Mouse (Mus musculus): ENCODE measurements around the gene Ift46. TPM values are rescaled to one million over a fixed set of nuclear protein-coding genes. Genes with fewer than 3 reads are reported as not detected.
A peak's percentile ranks its signal among the peaks of the same experiment; 100 is the strongest.

Ift46 gene
- total RNA-seq, 1 experiment from 2014 or later = 40.8 TPM

DNA sequence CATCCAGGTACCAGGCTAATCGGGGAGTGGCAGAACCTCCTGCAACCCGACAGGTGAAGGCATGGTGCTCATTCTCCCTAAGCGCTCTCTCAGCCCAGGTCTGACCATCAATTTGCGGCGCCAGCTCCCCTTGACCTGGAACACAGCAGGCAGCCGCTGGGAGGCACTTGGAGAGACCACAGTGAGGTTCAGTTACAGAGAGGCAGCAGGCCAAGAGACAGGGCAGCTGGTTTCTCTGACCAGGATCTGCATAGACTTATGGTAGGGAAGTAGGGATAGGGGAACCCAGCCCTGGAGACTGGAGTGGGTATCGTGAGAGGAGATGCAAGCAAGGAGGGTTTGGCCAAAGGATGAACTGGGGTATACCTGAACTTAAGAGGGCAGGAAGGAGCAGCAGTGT lies 30.6 kb downstream of the Ift46 start:
- no peak for ATAC-seq (replicated peaks in 1 of 2; ENCODE audit: insufficient read depth in 1 of 2, low FRiP score in 2 of 2, low TSS enrichment in 1 of 2, low read depth in 1 of 2, poor library complexity in 2 of 2, severe bottlenecking in 2 of 2)

DNA sequence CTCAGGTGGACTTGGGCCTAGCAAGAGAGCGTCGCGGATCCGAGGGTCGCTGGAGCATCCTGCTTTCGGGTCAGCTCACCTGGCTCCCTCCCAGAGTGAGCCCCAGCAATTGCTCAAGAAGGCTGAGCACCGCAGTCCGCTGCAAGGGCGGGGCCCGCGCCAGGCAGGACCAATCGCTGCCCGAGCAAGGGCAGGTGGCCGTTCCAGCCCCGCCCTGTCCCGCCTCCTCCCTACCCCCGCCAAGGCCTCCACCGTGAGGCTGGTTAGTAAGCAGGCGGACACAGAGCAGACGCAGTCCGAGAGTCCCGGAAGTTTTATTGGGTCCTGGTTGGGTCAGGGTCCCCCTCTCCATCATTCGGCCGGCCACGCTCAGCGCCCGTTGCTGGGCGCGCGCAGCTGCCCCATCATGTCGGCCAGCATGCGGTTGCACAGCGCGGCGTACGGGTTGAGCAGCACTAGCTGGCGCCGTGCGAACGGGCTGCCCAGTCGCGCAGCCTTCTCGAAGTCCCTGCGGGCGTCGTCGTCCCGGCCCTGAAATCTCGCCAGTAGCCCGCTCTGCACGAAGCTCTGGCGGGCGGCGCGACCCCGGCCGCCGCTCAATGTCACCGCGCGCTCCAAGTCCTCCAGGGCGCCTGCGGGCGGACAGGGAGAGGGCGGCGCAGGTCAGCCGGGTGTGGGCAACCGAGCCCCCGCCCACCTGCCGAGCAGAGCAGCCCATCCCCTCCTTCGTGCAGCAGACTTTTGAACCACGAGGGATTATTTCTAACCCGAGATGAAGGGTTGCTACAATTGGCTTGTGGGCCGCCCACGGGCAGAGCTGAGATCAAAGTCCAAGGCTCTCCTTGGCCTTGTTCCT lies 31.6 kb downstream of the Ift46 start, which contains the start of gene Tmem25:
Gene Tmem25 (minus strand): TSS at position 206 of the 856 bp plus-strand sequence.
- peak; percentile 74 to 79 for ATAC-seq (replicated peaks in 1 of 2; ENCODE audit: insufficient read depth in 1 of 2, low FRiP score in 2 of 2, low TSS enrichment in 1 of 2, low read depth in 1 of 2, poor library complexity in 2 of 2, severe bottlenecking in 2 of 2)

DNA sequence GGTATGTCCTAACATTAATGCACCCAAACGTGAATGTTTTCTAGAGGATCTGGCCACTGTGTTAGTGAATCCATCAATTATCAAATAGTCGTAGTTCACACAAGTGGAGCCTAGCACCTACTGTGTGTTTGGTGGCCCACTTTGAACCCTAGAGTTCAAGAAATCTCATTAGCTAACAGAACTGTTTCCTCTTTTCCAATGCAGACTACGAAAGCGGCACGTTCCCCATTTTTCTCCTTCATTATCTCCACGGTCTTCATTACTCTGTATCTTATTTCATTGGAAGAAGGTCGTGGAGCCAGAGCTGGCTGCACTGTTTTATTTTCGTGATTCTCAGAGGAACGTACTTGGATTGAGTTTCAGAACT lies 32.2 kb downstream of the Ift46 start:
- ATAC-seq (replicated peaks in 1 of 2; ENCODE audit: insufficient read depth in 1 of 2, low FRiP score in 2 of 2, low TSS enrichment in 1 of 2, low read depth in 1 of 2, poor library complexity in 2 of 2, severe bottlenecking in 2 of 2) = no peak

DNA sequence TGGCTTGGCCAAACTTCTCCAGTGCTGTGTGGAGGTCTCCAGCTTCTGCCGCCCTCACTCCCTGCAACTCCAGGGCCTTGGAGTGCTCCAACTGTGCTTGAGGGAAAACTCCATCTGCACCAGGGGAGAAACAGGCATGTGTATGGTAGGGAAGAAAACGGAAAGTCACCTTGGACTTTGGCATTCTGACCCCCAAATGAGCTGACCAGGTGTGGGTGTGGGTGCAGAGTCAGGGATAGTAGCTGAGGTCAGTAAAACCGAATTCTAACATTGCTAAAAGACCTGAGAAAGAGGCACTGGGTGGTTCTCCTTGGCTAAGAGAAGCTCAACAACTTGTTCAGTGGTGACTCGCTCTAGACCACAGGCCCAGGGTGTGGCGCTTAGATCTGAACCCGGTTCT lies 34.0 kb downstream of the Ift46 start:
- ATAC-seq (replicated peaks in 1 of 2; ENCODE audit: insufficient read depth in 1 of 2, low FRiP score in 2 of 2, low TSS enrichment in 1 of 2, low read depth in 1 of 2, poor library complexity in 2 of 2, severe bottlenecking in 2 of 2) = no peak

DNA sequence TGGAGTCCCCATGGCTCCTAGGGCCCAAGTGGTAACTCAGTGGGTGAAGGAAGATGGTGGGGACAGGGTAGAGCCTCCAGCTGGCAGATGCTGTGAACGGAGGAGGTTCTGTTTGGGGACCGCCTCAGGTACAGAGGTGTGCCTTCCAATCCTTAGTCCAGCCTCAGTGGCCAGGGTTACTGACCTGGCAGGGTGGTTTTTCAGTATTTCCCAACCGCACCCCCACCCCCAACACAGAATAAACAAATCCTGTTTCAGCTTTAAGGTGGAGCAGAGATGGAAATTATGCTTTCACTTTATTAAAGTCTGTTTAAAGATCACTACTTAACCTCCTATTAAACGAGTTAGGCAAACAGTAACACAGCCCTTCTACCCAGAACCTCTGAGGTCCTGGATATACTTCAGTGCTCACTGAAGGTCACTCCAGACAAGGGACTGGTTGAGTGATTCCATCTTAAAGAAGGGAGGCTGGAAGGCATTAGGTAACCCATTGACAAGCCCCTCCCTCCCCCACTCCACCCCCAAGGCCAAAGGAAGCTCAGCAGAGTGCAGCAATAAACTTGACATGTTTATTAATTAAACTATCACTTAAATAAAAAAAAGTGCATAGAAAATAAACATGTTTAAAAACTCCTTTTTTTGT lies 35.2 kb downstream of the Ift46 start, which contains the start of gene Ttc36:
Gene Ttc36 (minus strand): TSS at position 265 of the 643 bp plus-strand sequence.
- no peak for ATAC-seq (replicated peaks in 1 of 2; ENCODE audit: insufficient read depth in 1 of 2, low FRiP score in 2 of 2, low TSS enrichment in 1 of 2, low read depth in 1 of 2, poor library complexity in 2 of 2, severe bottlenecking in 2 of 2)

DNA sequence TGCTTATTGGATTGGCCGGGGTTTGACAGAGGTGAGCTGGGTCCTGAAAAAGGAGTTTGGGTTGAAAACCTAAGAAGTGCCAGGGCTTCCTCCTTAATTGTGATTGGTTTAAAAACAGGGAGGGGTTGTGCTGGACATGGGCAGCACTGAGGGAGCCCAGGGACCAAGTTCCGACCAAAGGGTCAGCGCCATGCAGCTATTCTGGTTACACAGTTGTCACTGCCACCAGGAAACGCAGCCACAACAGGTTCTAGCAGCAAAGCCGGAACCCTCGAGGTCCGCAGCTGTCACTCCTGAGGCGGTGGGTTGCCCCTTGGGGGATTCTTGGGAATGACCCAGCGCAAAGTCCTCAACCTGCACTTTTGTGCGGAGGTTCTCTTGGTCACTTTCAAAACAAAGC lies 37.0 kb downstream of the Ift46 start:
- ATAC-seq (replicated peaks in 1 of 2; ENCODE audit: insufficient read depth in 1 of 2, low FRiP score in 2 of 2, low TSS enrichment in 1 of 2, low read depth in 1 of 2, poor library complexity in 2 of 2, severe bottlenecking in 2 of 2) = no peak

DNA sequence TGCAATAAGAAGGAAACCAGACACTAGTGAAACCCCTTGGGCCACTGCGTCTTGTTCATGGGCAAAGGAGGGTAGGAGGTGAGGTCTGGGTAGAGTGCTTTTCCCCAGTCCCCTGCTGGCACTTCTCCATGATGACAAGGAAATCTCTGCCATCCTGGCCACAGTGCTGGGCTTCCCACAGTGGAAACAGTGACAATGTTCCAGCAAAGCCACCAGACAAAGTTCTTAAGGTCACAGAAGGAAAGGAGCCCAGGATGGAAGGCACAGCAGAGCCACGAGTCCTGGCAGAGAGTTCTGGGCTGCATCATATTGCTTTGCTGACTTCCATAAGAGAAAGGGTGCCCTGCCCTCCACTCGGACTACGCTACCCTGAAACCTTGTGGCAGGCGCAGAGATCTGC lies 37.8 kb downstream of the Ift46 start:
- ATAC-seq (replicated peaks in 1 of 2; ENCODE audit: insufficient read depth in 1 of 2, low FRiP score in 2 of 2, low TSS enrichment in 1 of 2, low read depth in 1 of 2, poor library complexity in 2 of 2, severe bottlenecking in 2 of 2) = no peak

DNA sequence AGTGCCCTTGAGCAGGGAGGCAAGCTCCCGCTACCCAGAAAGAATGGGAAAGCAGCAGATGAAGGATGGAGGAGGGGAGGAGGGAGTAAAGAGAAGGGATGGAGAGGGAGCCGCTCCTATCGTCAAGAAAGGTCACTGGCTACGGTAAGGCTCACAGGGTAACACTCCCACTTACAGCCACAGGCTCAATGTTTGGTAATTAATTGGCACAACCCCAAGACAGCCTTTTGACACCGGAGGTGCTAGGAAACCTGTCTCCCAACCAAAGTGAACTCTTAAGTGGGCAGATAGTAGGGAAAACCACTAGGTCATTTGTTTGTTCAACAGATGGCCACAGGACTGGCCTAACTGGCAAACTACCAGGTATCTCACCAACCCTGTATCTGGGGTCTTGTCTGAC lies 39.4 kb downstream of the Ift46 start:
- ATAC-seq (replicated peaks in 1 of 2; ENCODE audit: insufficient read depth in 1 of 2, low FRiP score in 2 of 2, low TSS enrichment in 1 of 2, low read depth in 1 of 2, poor library complexity in 2 of 2, severe bottlenecking in 2 of 2) = no peak

DNA sequence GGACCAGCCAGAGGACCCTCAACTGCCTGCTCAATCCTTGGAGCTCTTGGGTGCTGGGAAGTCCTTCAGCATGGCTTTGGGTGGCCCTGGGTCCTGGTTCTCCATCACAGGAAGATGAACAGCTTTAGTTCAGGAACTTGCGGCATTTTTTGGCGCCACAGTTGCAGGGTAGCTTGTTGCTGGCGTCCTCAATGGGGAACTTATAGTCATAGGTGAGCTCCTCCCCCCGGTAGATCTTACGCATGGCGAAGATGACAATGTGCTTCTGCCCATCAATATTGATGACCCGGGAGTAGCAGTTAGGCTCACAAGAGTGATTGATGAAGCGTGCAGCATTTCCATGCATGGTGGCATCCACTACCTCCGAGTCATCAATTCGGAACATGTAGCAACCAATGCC lies 40.1 kb downstream of the Ift46 start:
- no peak for ATAC-seq (replicated peaks in 1 of 2; ENCODE audit: insufficient read depth in 1 of 2, low FRiP score in 2 of 2, low TSS enrichment in 1 of 2, low read depth in 1 of 2, poor library complexity in 2 of 2, severe bottlenecking in 2 of 2)

DNA sequence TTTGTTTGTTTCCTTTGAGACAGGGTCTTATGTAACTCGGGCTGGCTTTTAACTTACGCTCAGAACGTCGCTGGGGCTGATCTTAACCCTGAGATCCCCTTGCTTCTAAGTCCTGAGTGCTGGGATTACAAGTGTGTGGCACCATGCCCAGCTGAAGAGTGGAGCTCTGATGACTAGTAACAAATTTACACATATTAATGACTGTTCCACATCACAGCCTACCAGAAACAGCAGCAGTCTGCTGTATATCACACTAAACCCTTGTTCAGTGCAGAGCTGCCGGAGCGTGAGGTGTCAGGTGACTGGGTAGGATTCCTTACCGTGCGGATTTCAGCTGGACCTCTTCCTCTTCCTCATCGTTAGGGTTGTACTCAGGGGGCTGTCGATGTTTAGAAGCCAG lies 42.6 kb downstream of the Ift46 start:
- no peak for ATAC-seq (replicated peaks in 1 of 2; ENCODE audit: insufficient read depth in 1 of 2, low FRiP score in 2 of 2, low TSS enrichment in 1 of 2, low read depth in 1 of 2, poor library complexity in 2 of 2, severe bottlenecking in 2 of 2)

DNA sequence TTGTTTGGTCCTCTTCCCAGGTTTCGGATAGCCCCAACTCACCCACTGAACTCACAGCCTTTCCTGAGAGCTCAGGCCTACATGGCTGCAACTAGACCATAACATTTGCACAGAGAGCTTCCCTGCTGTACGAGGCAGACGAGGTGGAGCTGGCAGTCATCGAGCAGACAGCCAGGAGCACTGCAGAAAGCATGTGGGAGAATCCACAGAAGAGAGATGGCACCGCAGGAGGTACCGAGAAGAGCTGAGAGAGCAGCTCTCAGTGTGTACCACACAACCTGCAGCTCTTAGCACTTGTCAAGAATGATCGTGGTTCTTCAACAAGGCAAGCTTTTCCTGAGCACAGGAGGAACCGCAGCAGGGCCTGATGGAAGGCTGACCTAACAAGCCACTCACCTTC lies 46.5 kb downstream of the Ift46 start:
- ATAC-seq (replicated peaks in 1 of 2; ENCODE audit: insufficient read depth in 1 of 2, low FRiP score in 2 of 2, low TSS enrichment in 1 of 2, low read depth in 1 of 2, poor library complexity in 2 of 2, severe bottlenecking in 2 of 2) = no peak

DNA sequence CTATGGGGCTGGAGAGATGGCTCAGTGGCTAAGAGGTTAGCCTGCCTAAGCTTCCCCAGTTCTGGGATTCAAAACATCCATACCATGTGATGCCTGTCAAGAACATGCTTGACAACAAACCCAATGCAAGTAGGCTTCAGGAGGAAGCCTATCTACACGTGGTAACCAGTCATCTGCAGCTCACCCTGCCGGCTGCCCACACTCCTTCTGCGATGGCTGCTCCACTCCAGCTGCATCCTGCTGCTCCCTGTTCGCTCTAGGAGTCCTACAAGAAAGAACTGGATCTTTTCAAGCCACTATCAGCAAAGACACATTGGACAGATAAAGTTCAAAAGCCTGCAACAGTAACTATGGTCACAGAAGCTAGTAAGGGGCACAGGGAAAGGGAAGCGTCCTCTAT lies 49.8 kb downstream of the Ift46 start:
- ATAC-seq (replicated peaks in 1 of 2; ENCODE audit: insufficient read depth in 1 of 2, low FRiP score in 2 of 2, low TSS enrichment in 1 of 2, low read depth in 1 of 2, poor library complexity in 2 of 2, severe bottlenecking in 2 of 2) = no peak

DNA sequence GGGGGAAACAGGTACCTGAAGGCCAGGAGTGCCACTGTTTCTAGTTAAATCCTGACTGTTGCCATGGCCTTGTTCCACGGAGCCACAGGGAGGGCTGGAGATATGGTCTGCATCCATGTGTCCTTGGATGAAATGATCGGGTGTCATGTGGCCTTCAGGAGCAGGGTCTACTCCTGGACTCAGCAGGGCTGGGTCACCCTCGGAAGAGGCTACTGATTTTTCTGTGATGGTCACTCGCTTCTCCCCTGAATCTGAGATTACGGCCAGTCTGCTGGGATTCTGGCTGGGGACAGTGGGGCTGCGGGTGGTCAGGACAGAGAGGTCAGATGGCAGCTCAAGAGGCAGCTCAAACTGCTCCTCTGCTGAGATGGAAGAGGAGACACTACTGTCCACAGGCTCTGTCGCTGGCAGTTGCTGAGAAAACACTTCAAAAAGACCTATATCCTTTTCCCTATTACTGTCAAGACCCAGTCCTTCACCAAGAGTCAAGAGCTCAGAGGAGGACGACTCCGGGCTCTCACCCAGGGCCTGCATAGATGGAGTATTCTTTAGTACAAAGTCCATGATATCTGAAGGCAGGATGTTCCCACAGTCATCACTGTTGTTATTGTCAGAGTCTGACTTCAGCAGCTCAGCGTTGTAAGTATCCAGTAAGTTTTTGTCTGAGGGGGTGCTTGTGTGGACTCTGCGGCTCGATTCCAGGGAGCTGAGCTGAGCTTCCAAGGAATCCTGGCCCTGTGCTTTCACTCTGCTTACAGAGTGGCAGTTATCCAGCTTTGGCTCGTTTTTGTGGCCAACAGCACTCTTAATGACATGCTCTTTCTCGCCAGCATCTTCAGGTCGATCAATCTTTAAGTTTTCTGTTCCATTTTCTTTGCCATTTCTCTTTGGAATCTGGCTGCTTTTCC lies 52.5 kb downstream of the Ift46 start:
- no peak for ATAC-seq (replicated peaks in 1 of 2; ENCODE audit: insufficient read depth in 1 of 2, low FRiP score in 2 of 2, low TSS enrichment in 1 of 2, low read depth in 1 of 2, poor library complexity in 2 of 2, severe bottlenecking in 2 of 2)

DNA sequence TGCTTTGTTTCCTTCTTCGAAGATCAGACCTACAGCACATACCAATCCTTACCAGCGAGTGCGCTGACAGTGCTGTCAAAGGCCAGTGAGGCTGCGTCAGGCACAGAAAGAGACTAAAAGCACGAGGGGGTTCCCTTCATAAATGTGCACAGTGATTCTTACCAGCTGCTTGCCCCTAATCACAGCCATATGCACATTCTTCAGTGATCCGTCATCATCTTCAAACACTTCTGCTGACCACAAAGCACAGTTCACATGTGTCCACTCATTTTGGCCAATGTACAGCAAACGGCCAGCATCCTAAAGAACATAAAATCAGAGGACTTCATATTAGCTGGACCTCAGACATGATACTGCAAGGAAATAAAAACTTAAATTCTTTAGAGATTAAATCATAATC lies 59.0 kb downstream of the Ift46 start:
- ATAC-seq (replicated peaks in 1 of 2; ENCODE audit: insufficient read depth in 1 of 2, low FRiP score in 2 of 2, low TSS enrichment in 1 of 2, low read depth in 1 of 2, poor library complexity in 2 of 2, severe bottlenecking in 2 of 2) = no peak

DNA sequence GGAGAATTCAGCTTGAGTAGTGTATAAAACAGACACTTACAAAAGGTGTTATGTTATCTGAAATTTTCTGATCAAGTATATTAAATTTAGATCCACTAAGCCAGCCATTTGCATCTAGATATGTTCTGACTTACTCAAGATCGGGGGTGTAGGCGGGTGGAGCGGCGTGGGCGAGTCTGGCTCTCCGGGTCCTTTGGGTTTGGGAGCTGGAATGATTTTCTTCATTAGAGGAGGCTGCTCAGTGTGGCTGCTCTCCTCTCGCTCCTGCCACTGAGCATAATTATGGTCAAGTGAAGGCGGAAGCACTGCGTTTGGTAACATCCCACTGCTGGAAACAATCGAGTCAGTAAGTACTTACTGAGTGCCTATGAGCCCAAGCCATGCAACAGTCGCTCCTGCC lies 61.2 kb downstream of the Ift46 start:
- no peak for ATAC-seq (replicated peaks in 1 of 2; ENCODE audit: insufficient read depth in 1 of 2, low FRiP score in 2 of 2, low TSS enrichment in 1 of 2, low read depth in 1 of 2, poor library complexity in 2 of 2, severe bottlenecking in 2 of 2)

DNA sequence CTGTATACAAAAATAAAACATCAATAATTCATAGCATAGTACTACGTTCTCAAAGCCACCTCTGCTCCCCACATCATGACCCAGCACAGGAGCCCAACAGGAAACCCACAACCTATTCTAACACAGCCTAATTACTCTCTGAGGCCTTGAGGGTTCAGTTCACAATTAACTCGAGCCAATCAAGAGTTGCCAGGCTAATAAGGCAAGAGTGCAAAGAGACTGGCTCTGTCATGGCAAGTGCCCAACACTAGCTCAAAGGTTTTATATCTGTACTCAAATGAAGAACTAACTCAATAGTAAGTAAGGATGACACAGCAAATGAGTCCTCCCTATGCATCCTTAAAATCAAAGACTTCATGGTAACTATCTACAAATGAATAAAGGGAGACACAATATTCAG lies 62.8 kb downstream of the Ift46 start:
- no peak for ATAC-seq (replicated peaks in 1 of 2; ENCODE audit: insufficient read depth in 1 of 2, low FRiP score in 2 of 2, low TSS enrichment in 1 of 2, low read depth in 1 of 2, poor library complexity in 2 of 2, severe bottlenecking in 2 of 2)

DNA sequence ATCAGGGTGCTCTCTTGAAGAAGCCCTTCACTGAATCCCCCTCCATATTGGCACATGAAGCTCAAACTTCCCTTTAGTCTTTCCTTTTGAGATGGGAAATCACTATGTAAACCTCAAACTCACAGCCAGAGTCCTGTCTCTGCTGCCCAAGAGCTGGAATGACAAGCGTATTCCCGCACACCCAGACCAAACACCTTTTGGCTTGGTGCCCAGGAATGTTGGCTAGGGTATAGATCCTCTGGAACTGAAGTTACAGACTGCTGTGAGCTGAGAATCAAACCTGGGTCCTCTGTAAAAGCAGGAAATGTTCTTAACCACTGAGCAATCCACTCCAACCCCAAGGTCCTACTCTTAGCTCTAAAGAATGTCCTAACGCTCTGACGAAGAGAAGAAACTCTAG lies 64.6 kb downstream of the Ift46 start:
- no peak for ATAC-seq (replicated peaks in 1 of 2; ENCODE audit: insufficient read depth in 1 of 2, low FRiP score in 2 of 2, low TSS enrichment in 1 of 2, low read depth in 1 of 2, poor library complexity in 2 of 2, severe bottlenecking in 2 of 2)

DNA sequence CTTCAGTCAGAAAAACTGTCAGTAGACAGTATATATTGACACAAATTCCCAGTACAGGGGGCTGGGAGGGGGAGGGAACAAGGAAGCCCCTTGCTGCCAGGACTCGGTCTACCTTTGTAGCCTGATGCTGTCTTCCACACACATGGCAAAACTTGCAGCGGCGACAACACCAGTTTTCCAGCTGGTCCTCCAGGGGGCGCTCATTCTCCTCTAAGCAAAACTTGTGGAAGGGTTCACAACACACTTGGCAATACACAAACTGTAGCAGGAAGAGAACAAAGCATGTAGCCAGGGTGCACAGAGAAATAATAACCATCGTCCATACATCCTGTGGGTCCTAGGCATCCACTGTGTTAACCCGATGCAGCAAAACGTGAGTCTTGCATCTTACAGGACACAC lies 68.7 kb downstream of the Ift46 start:
- ATAC-seq (replicated peaks in 1 of 2; ENCODE audit: insufficient read depth in 1 of 2, low FRiP score in 2 of 2, low TSS enrichment in 1 of 2, low read depth in 1 of 2, poor library complexity in 2 of 2, severe bottlenecking in 2 of 2) = peak in 1 of 2 experiments; percentile 62; a peak in 1 of 4 replicates

All from hematopoietic stem cell, adult 5-6 weeks (primary cell).